Mouse (Mus musculus) liver, embryonic 16.5 days (tissue): Measurements from ENCODE around the gene Hspa1a. TPM values are rescaled to one million over a fixed set of nuclear protein-coding genes. Genes with fewer than 3 reads are reported as not detected.

Experiments used
- ATAC-seq: fragments of 200-750 bp; cut with Nextera tagmentation; 2 replicates; pipeline ENCODE4 v1.8.0; 2017; ENCODE audit warnings: low read depth, mild to moderate bottlenecking, moderate number of reproducible peaks, moderate library complexity
- H3K27ac ChIP-seq: fragments of 300-500 bp; sonication (generic); 2 replicates; pipeline ENCODE4 v1.5.1; 2014; ENCODE audit warnings: mild to moderate bottlenecking, low read length
- H3K27me3 ChIP-seq: fragments of 300-500 bp; sonication (generic); 2 replicates; pipeline ENCODE4 v1.6.1; 2014; ENCODE audit warnings: low read depth, low read length, mixed read lengths; ENCODE audit not compliant: control insufficient read depth, insufficient read depth
- H3K36me3 ChIP-seq: fragments of 300-500 bp; sonication (generic); 2 replicates; pipeline ENCODE4 v1.6.1; 2014; ENCODE audit warnings: mild to moderate bottlenecking; ENCODE audit not compliant: control insufficient read depth, insufficient read depth
- H3K4me1 ChIP-seq: fragments of 300-500 bp; sonication (generic); 2 replicates; pipeline ENCODE4 v1.6.1; 2014; ENCODE audit warnings: low read depth, low read length, mixed read lengths; ENCODE audit not compliant: control insufficient read depth
- H3K4me2 ChIP-seq: fragments of 300-500 bp; sonication (generic); 2 replicates; pipeline ENCODE4 v1.6.1; 2014; ENCODE audit warnings: low read depth, low read length, mixed read lengths
- H3K4me3 ChIP-seq: fragments of 300-500 bp; sonication (generic); 2 replicates; pipeline ENCODE4 v1.5.1; 2014; ENCODE audit warnings: low read depth, mild to moderate bottlenecking, low read length
- H3K9ac ChIP-seq: fragments of 300-500 bp; sonication (generic); 2 replicates; pipeline ENCODE4 v1.6.1; 2014; ENCODE audit warnings: low read depth, low read length
- H3K9me3 ChIP-seq: fragments of 300-500 bp; sonication (generic); replicated peaks from 2 replicates; pipeline ENCODE4 v1.6.1; 2016; ENCODE audit warnings: low read length; ENCODE audit not compliant: control insufficient read depth
- WGBS: fragments of 180-500 bp; shearing (Covaris S2); extraction: QIAGEN DNeasy Blood & Tissue Kit; methylation state at CpG from one replicate; pipeline ENCODE4 v1.1.7; 2014; ENCODE audit not compliant: insufficient replicate concordance; 5-methylcytosine and 5-hydroxymethylcytosine counted together
- polyA plus RNA-seq: library from polyadenylated mRNA; unstranded; fragments of >200 nt; fragmentation: Nextera tagmentation; extraction: Ambion mirVana; gene quantifications from 2 replicates; pipeline ENCODE4 v1.2.1, GENCODE M21; 2015

Gene Hspa1a
- polyA plus RNA-seq, 1 experiment from 2014 or later = 0.87 TPM

DNA sequence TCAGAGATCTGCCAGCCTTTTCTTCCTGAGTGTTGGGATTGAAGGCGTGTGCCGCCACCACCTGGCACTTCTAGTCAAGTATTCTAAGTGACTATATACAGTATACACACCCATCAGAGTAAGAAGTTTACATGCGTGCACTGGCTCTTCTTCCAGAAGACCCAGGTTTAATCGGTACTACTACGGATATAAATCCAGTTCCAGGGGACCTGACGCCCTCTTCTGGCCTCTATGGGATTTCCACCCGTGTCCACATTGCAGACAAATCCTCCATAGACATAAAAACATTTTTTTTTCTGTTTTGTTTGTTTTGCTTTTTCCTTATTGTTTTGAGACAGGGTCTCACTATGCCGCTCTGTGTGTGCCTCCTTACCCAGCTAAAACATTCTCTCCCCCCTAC lies 24.4 kb downstream of the Hspa1a start:
- Histone ChIP-seq H3K4me2 (no peak overlapping the region), H3K4me3 (no peak overlapping the region), H3K9ac (no peak overlapping the region), H3K4me1 (peaks cover 14% of the 10 kb centered on the region), H3K9me3 (no peaks in the 10 kb centered on the region), H3K36me3 (0 out of 2 replicates have a peak, but pooled peaks cover 3% of the 10 kb centered on the region), H3K27ac (no peak overlapping the region), H3K27me3 (no peaks in the 10 kb centered on the region)
- no peak for ATAC-seq
- WGBS = 24% methylated on average over 8 of the region's 8 CpGs

DNA sequence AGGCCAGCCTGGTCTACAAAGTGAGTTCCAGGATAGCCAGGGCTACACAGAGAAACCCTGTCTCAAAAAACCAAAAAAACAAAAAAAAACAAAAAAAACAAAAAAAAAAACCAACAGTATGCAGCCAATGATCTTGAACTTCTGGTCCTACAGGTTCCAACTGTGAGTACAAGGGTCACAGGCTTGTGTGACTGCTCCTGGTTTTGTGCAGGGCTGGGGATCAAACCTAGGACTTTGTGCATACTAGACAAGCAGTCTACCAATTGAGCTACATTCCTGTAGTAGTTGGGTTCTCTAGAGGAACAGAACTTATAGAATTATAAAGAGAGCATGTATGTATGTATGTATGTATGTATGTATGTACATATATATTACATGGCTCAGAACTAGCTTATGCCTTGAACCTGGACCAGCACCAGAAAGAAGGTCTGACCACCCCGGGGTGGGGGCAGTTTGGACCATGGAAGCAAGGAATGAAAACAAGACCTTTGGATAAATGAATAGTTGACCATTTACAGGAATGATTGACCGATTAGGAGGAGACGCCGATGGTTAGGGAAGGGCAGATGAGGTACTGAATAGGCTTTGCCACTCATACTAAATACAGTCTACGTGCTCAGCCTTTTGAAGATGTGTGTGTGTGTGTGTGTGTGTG lies 25.3 kb downstream of the Hspa1a start:
- Histone ChIP-seq H3K4me2 (no peak overlapping the region), H3K9ac (no peak overlapping the region), H3K27ac (no peak overlapping the region), H3K27me3 (no peaks in the 10 kb centered on the region), H3K4me3 (no peak overlapping the region), H3K9me3 (no peaks in the 10 kb centered on the region), H3K4me1 (peaks cover 12% of the 10 kb centered on the region), H3K36me3 (0 out of 2 replicates have a peak, but pooled peaks cover 3% of the 10 kb centered on the region)
- WGBS = 66% methylated on average over 5 of the region's 5 CpGs
- ATAC-seq = no peak

GRCm38 (mm10) chr17:34944362-34944761 lies 27.6 kb downstream of the Hspa1a start:
- Histone ChIP-seq H3K9ac (no peak overlapping the region), H3K36me3 (no peaks in the 10 kb centered on the region), H3K4me3 (no peak overlapping the region), H3K9me3 (no peaks in the 10 kb centered on the region), H3K27me3 (no peaks in the 10 kb centered on the region), H3K27ac (no peak overlapping the region), H3K4me2 (no peak overlapping the region), H3K4me1 (peaks cover 8% of the 10 kb centered on the region)
- ATAC-seq = no peak

GRCm38 (mm10) chr17:34943128-34943815 lies 28.7 kb downstream of the Hspa1a start:
- H3K27ac ChIP-seq = no peak overlapping the region
- no peak overlapping the region for H3K9ac ChIP-seq
- H3K27me3 ChIP-seq = no peaks in the 10 kb centered on the region
- WGBS = 77% methylated on average over 4 of the region's 4 CpGs
- H3K4me1 ChIP-seq = peaks cover 6% of the 10 kb centered on the region
- H3K9me3 ChIP-seq = no peaks in the 10 kb centered on the region
- no peak overlapping the region for H3K4me3 ChIP-seq
- ATAC-seq = no peak
- no peak overlapping the region for H3K4me2 ChIP-seq
- no peaks in the 10 kb centered on the region for H3K36me3 ChIP-seq

GRCm38 (mm10) chr17:34941344-34942041 lies 30.5 kb downstream of the Hspa1a start:
- H3K36me3 ChIP-seq = no peaks in the 10 kb centered on the region
- H3K4me1 ChIP-seq = peaks cover 6% of the 10 kb centered on the region
- 13% methylated on average over 15 of the region's 15 CpGs for WGBS
- ATAC-seq = no peak
- 0 out of 2 replicates have a peak overlapping the region, but pooled peaks have one; percentile 33 for H3K27ac ChIP-seq
- H3K4me3 ChIP-seq = peak overlapping the region; percentile 42
- peak overlapping the region; percentile 52 for H3K9ac ChIP-seq
- peak overlapping the region; percentile 56 for H3K4me2 ChIP-seq
- H3K27me3 ChIP-seq = no peaks in the 10 kb centered on the region
- no peaks in the 10 kb centered on the region for H3K9me3 ChIP-seq

- Histone ChIP-seq H3K36me3 (no peaks in the 10 kb centered on the region), H3K9ac (no peak overlapping the region), H3K4me3 (no peak overlapping the region), H3K27me3 (no peaks in the 10 kb centered on the region), H3K4me2 (no peak overlapping the region), H3K9me3 (no peaks in the 10 kb centered on the region), H3K27ac (no peak overlapping the region), H3K4me1 (peaks cover 6% of the 10 kb centered on the region)
- WGBS = 57% methylated on average over 6 of the region's 6 CpGs
- peak; percentile 31; the same call in 1 of the 2 replicates for ATAC-seq
These were observed 33.9 kb downstream of the Hspa1a start for GRCm38 (mm10) chr17:34937960-34938505.

DNA sequence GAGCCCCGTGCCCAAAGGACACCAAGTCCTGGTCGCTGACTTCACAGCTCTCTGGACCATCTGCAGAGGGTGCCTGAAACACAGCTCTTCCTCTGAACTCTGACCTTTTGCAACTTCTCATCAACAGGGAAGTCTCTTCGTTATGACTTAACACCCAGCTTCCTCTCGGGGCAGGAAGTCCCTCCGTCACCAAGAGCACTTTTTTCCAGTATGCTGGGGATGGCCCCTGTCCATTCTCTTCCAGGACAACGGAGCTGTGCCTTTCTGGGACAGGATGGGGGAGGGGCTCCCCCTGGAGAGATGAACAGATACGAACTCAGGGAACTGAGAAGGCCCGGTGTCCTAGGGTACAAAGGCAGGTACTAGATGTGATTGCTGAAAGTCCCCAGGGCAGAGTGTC lies 37.1 kb downstream of the Hspa1a start:
- no peaks in the 10 kb centered on the region for H3K36me3 ChIP-seq
- H3K4me3 ChIP-seq = no peak overlapping the region
- H3K9me3 ChIP-seq = no peaks in the 10 kb centered on the region
- H3K9ac ChIP-seq = no peak overlapping the region
- ATAC-seq = no peak
- no peaks in the 10 kb centered on the region for H3K27me3 ChIP-seq
- peak overlapping the region; percentile 21; the same call in 1 of the 2 replicates for H3K27ac ChIP-seq
- 40% methylated on average over 8 of the region's 8 CpGs for WGBS
- peaks cover 13% of the 10 kb centered on the region for H3K4me1 ChIP-seq
- no peak overlapping the region; the same call in 1 of the 2 replicates for H3K4me2 ChIP-seq

- Histone ChIP-seq H3K9me3 (no peaks in the 10 kb centered on the region), H3K4me1 (peaks cover 13% of the 10 kb centered on the region), H3K4me3 (no peak overlapping the region), H3K27me3 (no peaks in the 10 kb centered on the region), H3K27ac (no peak overlapping the region; the same call in 1 of the 2 replicates), H3K4me2 (peak overlapping the region; percentile 37), H3K36me3 (no peaks in the 10 kb centered on the region), H3K9ac (no peak overlapping the region)
- ATAC-seq = no peak
- WGBS = 70% methylated on average over 24 of the region's 24 CpGs
These were observed 37.9 kb downstream of the Hspa1a start for GRCm38 (mm10) chr17:34934031-34934430.
